Mouse (Mus musculus): ENCODE measurements around the gene Sycn. TPM values are rescaled to one million over a fixed set of nuclear protein-coding genes. Genes with fewer than 3 reads are reported as not detected.
A peak's percentile ranks its signal among the peaks of the same experiment; 100 is the strongest.
"Not testable (repeated sequence)": the region's sequence is repeated elsewhere in the genome, so short reads cannot be mapped to it uniquely, and the experiment has no call there.

Gene Sycn
- polyA plus RNA-seq, 1 experiment from 2014 or later: not detected

DNA sequence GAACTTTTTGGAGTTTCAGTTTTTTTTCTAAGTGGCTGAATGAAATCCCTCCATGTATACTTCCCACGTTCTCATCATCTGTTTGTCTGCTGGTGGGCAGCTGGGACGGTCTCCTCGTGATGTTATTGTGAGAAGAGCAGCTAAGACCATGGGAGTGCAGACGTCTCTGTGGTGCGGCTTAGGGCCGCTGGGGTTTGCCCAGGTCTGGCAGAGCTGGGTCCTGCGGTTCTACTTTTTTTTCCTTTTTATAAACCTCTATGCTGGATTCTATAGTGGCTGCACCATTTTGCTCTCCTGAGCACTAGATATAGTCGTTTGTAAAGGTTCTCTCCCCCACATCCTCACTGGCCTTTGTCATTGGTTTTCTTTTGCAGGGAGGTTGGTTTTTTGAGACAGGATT, 29.2 kb upstream of the Sycn start:
- Histone ChIP-seq H3K27ac (ENCODE audit: low read length) (no peak overlapping the region), H3K9ac (replicated peaks; ENCODE audit: low read depth) (no peak overlapping the region), H3K9me3 (ENCODE audit: low read length) (no peaks in the 10 kb centered on the region), H3K4me1 (ENCODE audit: insufficient read depth, low read depth, low read length) (no peaks in the 10 kb centered on the region), H3K36me3 (ENCODE audit: insufficient read depth, low read length) (no peaks in the 10 kb centered on the region), H3K27me3 (replicated peaks; ENCODE audit: insufficient read depth, low read length) (no peaks in the 10 kb centered on the region), H3K4me3 (ENCODE audit: low read depth, low read length) (no peak overlapping the region), H3K4me2 (replicated peaks; ENCODE audit: low read depth, low read length) (no peak overlapping the region)
- ATAC-seq (no peak), DNase-seq (ENCODE audit: low spot score) (no peak)
- WGBS: 68% methylated on average over 8 of the region's 8 CpGs
- TF ChIP-seq CTCF (IDR thresholded peaks at IDR 0.05) (no peak), EP300 (IDR thresholded peaks at IDR 0.05) (no peak)

GRCm38 (mm10) chr7:28522536-28522935, 18.1 kb upstream of the Sycn start, which contains the start of gene Ifnl3:
Gene Ifnl3 (plus strand): TSS chr7:28522836.
- DNase-seq (ENCODE audit: low spot score); H3K4me1 ChIP-seq (ENCODE audit: insufficient read depth, low read depth, low read length); H3K4me2 ChIP-seq (replicated peaks; ENCODE audit: low read depth, low read length); H3K9ac ChIP-seq (replicated peaks; ENCODE audit: low read depth); H3K36me3 ChIP-seq (ENCODE audit: insufficient read depth, low read length); H3K4me3 ChIP-seq (ENCODE audit: low read depth, low read length); H3K27ac ChIP-seq (ENCODE audit: low read length); H3K27me3 ChIP-seq (replicated peaks; ENCODE audit: insufficient read depth, low read length); ATAC-seq; H3K9me3 ChIP-seq (ENCODE audit: low read length): not testable (repeated sequence)
- WGBS: 64% methylated on average over 5 of the region's 6 CpGs

DNA sequence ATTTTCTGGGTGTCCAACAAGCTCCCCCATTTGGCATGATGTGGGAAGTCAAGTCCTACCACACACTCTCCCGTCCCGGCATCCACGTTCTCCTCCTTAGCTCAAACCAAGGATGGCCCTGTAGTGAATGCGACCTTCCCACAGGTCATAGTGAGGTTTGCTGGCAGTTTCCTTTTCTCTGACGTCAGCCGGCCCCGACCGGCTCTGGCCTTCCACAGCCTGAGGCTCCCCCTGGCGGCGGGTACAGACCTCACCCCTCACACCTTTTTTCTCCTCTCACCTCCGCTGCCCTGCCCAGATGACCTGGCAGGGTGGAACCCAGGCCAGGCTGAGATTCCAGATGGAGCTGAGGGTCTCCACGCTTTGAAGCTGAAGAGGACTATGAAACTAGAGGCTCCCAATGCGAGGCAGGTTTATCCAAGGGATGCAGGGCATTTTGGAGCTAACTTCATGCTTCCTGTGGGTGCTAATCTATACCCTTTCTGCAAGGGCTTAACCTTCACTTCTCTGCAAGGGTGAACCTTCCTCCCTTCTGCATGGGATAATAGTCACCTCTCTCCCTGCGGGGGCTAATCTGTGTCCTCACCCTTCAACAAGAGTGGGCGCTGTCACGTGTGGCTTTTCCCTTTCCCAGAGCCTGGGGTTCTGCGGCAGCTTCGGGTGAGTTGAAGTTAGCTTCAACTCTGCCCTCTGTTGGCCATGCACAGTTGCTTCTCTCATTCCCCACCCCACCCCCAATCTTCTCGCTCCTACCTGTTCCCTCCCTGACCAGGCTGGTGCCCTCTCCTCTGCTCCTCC, 12.6 kb upstream of the Sycn start:
- no peaks in the 10 kb centered on the region for H3K36me3 ChIP-seq (ENCODE audit: insufficient read depth, low read length)
- DNase-seq (ENCODE audit: low spot score) (peak; percentile 91), ATAC-seq (peak; percentile 83)
- H3K4me3 ChIP-seq (ENCODE audit: low read depth, low read length): no peak overlapping the region
- H3K9me3 ChIP-seq (ENCODE audit: low read length): no peaks in the 10 kb centered on the region
- no peaks in the 10 kb centered on the region for H3K4me1 ChIP-seq (ENCODE audit: insufficient read depth, low read depth, low read length)
- no peak overlapping the region for H3K27ac ChIP-seq (ENCODE audit: low read length)
- H3K4me2 ChIP-seq (replicated peaks; ENCODE audit: low read depth, low read length): no peak overlapping the region
- TF ChIP-seq CTCF (IDR thresholded peaks at IDR 0.05): peak; percentile 90
- no peak for TF ChIP-seq EP300 (IDR thresholded peaks at IDR 0.05)
- WGBS: 8% methylated on average over 19 of the region's 19 CpGs
- no peak overlapping the region for H3K9ac ChIP-seq (replicated peaks; ENCODE audit: low read depth)
- no peaks in the 10 kb centered on the region for H3K27me3 ChIP-seq (replicated peaks; ENCODE audit: insufficient read depth, low read length)

DNA sequence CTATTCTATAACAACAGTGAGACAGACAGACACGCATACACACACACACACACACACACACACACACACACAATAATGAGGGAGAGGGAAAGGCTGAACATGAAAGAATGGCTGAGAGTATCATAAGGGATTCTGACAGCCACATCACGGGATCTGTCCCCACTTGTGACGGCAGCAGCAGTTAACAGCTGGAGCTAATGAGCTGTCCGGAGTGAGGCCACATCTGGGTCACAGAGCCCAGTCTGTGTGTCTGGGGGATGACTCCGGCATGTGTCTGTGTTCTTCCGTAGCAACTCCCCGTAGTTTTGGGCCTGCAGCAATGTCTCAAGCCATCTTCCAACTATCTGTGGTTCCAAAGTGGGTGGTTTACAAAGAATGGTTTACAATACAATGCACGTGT, 8.7 kb upstream of the Sycn start:
- Histone ChIP-seq H3K4me2 (replicated peaks; ENCODE audit: low read depth, low read length) (no peak overlapping the region), H3K4me1 (ENCODE audit: insufficient read depth, low read depth, low read length) (no peaks in the 10 kb centered on the region), H3K9me3 (ENCODE audit: low read length) (no peaks in the 10 kb centered on the region), H3K27ac (ENCODE audit: low read length) (no peak overlapping the region), H3K4me3 (ENCODE audit: low read depth, low read length) (no peak overlapping the region), H3K27me3 (replicated peaks; ENCODE audit: insufficient read depth, low read length) (no peaks in the 10 kb centered on the region), H3K9ac (replicated peaks; ENCODE audit: low read depth) (no peak overlapping the region), H3K36me3 (ENCODE audit: insufficient read depth, low read length) (no peaks in the 10 kb centered on the region)
- WGBS: 65% methylated on average over 8 of the region's 8 CpGs
- TF ChIP-seq EP300 (IDR thresholded peaks at IDR 0.05) (no peak), CTCF (IDR thresholded peaks at IDR 0.05) (no peak)
- ATAC-seq: peak; percentile 85
- peak; percentile 76 for DNase-seq (ENCODE audit: low spot score)

- not testable (repeated sequence) for H3K4me2 ChIP-seq (replicated peaks; ENCODE audit: low read depth, low read length); H3K27ac ChIP-seq (ENCODE audit: low read length); H3K27me3 ChIP-seq (replicated peaks; ENCODE audit: insufficient read depth, low read length); ATAC-seq; DNase-seq (ENCODE audit: low spot score); H3K9ac ChIP-seq (replicated peaks; ENCODE audit: low read depth); H3K9me3 ChIP-seq (ENCODE audit: low read length); H3K4me1 ChIP-seq (ENCODE audit: insufficient read depth, low read depth, low read length); H3K36me3 ChIP-seq (ENCODE audit: insufficient read depth, low read length); H3K4me3 ChIP-seq (ENCODE audit: low read depth, low read length)
- 88% methylated on average over 6 of the region's 6 CpGs for WGBS
Observed at GRCm38 (mm10) chr7:28538886-28539285, 1.8 kb upstream of the Sycn start.

- ATAC-seq: peak; percentile 57
- Histone ChIP-seq H3K4me3 (ENCODE audit: low read depth, low read length) (no peak overlapping the region), H3K36me3 (ENCODE audit: insufficient read depth, low read length) (no peaks in the 10 kb centered on the region), H3K27ac (ENCODE audit: low read length) (no peak overlapping the region), H3K4me1 (ENCODE audit: insufficient read depth, low read depth, low read length) (no peaks in the 10 kb centered on the region), H3K27me3 (replicated peaks; ENCODE audit: insufficient read depth, low read length) (peaks cover 24% of the 10 kb centered on the region), H3K9me3 (ENCODE audit: low read length) (no peaks in the 10 kb centered on the region), H3K4me2 (replicated peaks; ENCODE audit: low read depth, low read length) (peak overlapping the region; percentile 28), H3K9ac (replicated peaks; ENCODE audit: low read depth) (no peak overlapping the region)
- WGBS: 6% methylated on average over 25 of the region's 27 CpGs
- no peak for DNase-seq (ENCODE audit: low spot score)
- TF ChIP-seq EP300 (IDR thresholded peaks at IDR 0.05): no peak
- no peak for TF ChIP-seq CTCF (IDR thresholded peaks at IDR 0.05)
Observed at GRCm38 (mm10) chr7:28544051-28544601, 3.4 kb downstream of the Sycn start.

Data from lung, postnatal 0 days (tissue).